Mouse (Mus musculus) kidney, postnatal 0 days (tissue): ENCODE data around the gene Acap2. TPM values are rescaled to one million over a fixed set of nuclear protein-coding genes. Genes with fewer than 3 reads are reported as not detected.

Experiments
- ATAC-seq: fragments of 200-750 bp; cut with Nextera tagmentation; replicated peaks from 2 replicates; pipeline ENCODE4 v1.8.0; 2017; ENCODE audit warnings: low read depth, moderate number of reproducible peaks, moderate TSS enrichment, moderate library complexity; ENCODE audit not compliant: low FRiP score
- DNase-seq: peaks from one replicate; pipeline ENCODE4 v3.0.0-alpha.2; 2016; ENCODE audit warnings: low spot score
- H3K27ac ChIP-seq: fragments of 300-500 bp; sonication (generic); 2 replicates; pipeline ENCODE4 v1.5.1; 2014; ENCODE audit warnings: mild to moderate bottlenecking
- H3K27me3 ChIP-seq: fragments of 300-500 bp; sonication (generic); 2 replicates; pipeline ENCODE4 v1.6.1; 2014; ENCODE audit warnings: low read length, mixed read lengths; ENCODE audit not compliant: insufficient read depth
- H3K36me3 ChIP-seq: fragments of 300-500 bp; sonication (generic); 2 replicates; pipeline ENCODE4 v1.6.1; 2014; ENCODE audit warnings: low read length, mixed read lengths; ENCODE audit not compliant: insufficient read depth
- H3K4me1 ChIP-seq: fragments of 300-500 bp; sonication (generic); replicated peaks from 2 replicates; pipeline ENCODE4 v1.6.1; 2014; ENCODE audit warnings: antibody characterized with exemption, low read length, mixed read lengths; ENCODE audit not compliant: insufficient read depth
- H3K4me2 ChIP-seq: fragments of 300-500 bp; sonication (generic); 2 replicates; pipeline ENCODE4 v1.6.1; 2014; ENCODE audit warnings: mild to moderate bottlenecking, low read length, moderate library complexity, mixed read lengths
- H3K4me3 ChIP-seq: fragments of 300-500 bp; sonication (generic); replicated peaks from 2 replicates; pipeline ENCODE4 v1.5.1; 2014; ENCODE audit warnings: low read depth, low read length
- H3K9ac ChIP-seq: fragments of 300-500 bp; sonication (generic); 2 replicates; pipeline ENCODE4 v1.6.1; 2014; ENCODE audit warnings: low read depth, low read length
- H3K9me3 ChIP-seq: fragments of 300-500 bp; sonication (generic); replicated peaks from 2 replicates; pipeline ENCODE4 v1.6.1; 2016; ENCODE audit warnings: low read length, inconsistent platforms, mixed read lengths
- CTCF ChIP-seq: IDR thresholded peaks from 2 replicates; pipeline ENCODE4 v1.5.1; 2016; ENCODE audit warnings: antibody characterized with exemption, low read depth, mild to moderate bottlenecking, moderate library complexity
- WGBS: fragments of 180-500 bp; shearing (Covaris S2); extraction: QIAGEN DNeasy Blood & Tissue Kit; methylation state at CpG from one replicate; pipeline ENCODE4 v1.1.7; 2014; 5-methylcytosine and 5-hydroxymethylcytosine counted together
- polyA plus RNA-seq: library from polyadenylated mRNA; unstranded; fragments of >200 nt; fragmentation: Nextera tagmentation; extraction: Ambion mirVana; gene quantifications from 2 replicates; pipeline ENCODE4 v1.2.1, GENCODE M21; 2015

Gene Acap2
- polyA plus RNA-seq, 1 experiment from 2014 or later = 12.9 TPM

GRCm38 (mm10) chr16:31240569-31240968 lies 39.5 kb upstream of the Acap2 start:
- H3K27ac ChIP-seq = no peak overlapping the region
- no peak for ATAC-seq
- no peak for DNase-seq
- 90% methylated on average over 8 of the region's 8 CpGs for WGBS
- H3K4me3 ChIP-seq = no peak overlapping the region
- H3K27me3 ChIP-seq = no peaks in the 10 kb centered on the region
- no peak overlapping the region for H3K9ac ChIP-seq
- H3K4me1 ChIP-seq = no peaks in the 10 kb centered on the region
- TF ChIP-seq CTCF = no peak
- H3K4me2 ChIP-seq = no peak overlapping the region
- H3K36me3 ChIP-seq = no peaks in the 10 kb centered on the region
- H3K9me3 ChIP-seq = no peaks in the 10 kb centered on the region

- TF ChIP-seq CTCF = no peak
- 83% methylated on average over 5 of the region's 5 CpGs for WGBS
- no peak for DNase-seq
Measured at GRCm38 (mm10) chr16:31238281-31238680, 37.2 kb upstream of the Acap2 start.

GRCm38 (mm10) chr16:31235457-31236310 lies 34.6 kb upstream of the Acap2 start:
- DNase-seq = peak; percentile 30
- ATAC-seq = no peak
- 24% methylated on average over 18 of the region's 18 CpGs for WGBS

More at GRCm38 (mm10) chr16:31238281-31238680, 37.2 kb upstream of the Acap2 start:
- ATAC-seq = no peak
- peaks cover 9% of the 10 kb centered on the region for H3K4me1 ChIP-seq
- no peaks in the 10 kb centered on the region for H3K27me3 ChIP-seq
- no peak overlapping the region for H3K4me3 ChIP-seq
- no peak overlapping the region for H3K4me2 ChIP-seq
- no peak overlapping the region for H3K9ac ChIP-seq
- H3K27ac ChIP-seq = no peak overlapping the region
- no peaks in the 10 kb centered on the region for H3K9me3 ChIP-seq
- no peaks in the 10 kb centered on the region for H3K36me3 ChIP-seq

GRCm38 (mm10) chr16:31234808-31235456 lies 33.9 kb upstream of the Acap2 start:
- no peak overlapping the region for H3K9ac ChIP-seq
- DNase-seq (no peak), ATAC-seq (no peak)
- no peaks in the 10 kb centered on the region for H3K36me3 ChIP-seq
- no peak for TF ChIP-seq CTCF
- no peak overlapping the region for H3K4me2 ChIP-seq
- H3K4me3 ChIP-seq = no peak overlapping the region
- 78% methylated on average over 12 of the region's 12 CpGs for WGBS
- H3K27me3 ChIP-seq = no peaks in the 10 kb centered on the region
- H3K27ac ChIP-seq = no peak overlapping the region
- no peaks in the 10 kb centered on the region for H3K9me3 ChIP-seq
- peaks cover 11% of the 10 kb centered on the region for H3K4me1 ChIP-seq

More at GRCm38 (mm10) chr16:31235457-31236310, 34.6 kb upstream of the Acap2 start:
- no peak for TF ChIP-seq CTCF
- H3K27me3 ChIP-seq = no peaks in the 10 kb centered on the region
- H3K4me2 ChIP-seq = peak overlapping the region; percentile 21; the same call in 1 of the 2 replicates
- H3K4me3 ChIP-seq = no peak overlapping the region
- H3K9me3 ChIP-seq = no peaks in the 10 kb centered on the region
- H3K36me3 ChIP-seq = no peaks in the 10 kb centered on the region
- no peak overlapping the region for H3K27ac ChIP-seq
- no peak overlapping the region for H3K9ac ChIP-seq
- H3K4me1 ChIP-seq = peaks cover 11% of the 10 kb centered on the region

- Histone ChIP-seq H3K27ac (no peak overlapping the region), H3K9me3 (no peaks in the 10 kb centered on the region), H3K4me2 (0 out of 2 replicates have a peak overlapping the region, but pooled peaks have one; percentile 51), H3K4me3 (no peak overlapping the region), H3K9ac (no peak overlapping the region), H3K27me3 (no peaks in the 10 kb centered on the region), H3K36me3 (no peaks in the 10 kb centered on the region), H3K4me1 (peaks cover 11% of the 10 kb centered on the region)
- TF ChIP-seq CTCF = no peak
- 33% methylated on average over 3 of the region's 3 CpGs for WGBS
- ATAC-seq = peak; percentile 9; the same call in 1 of the 2 replicates
- DNase-seq = no peak
Measured at GRCm38 (mm10) chr16:31234356-31234755, 33.3 kb upstream of the Acap2 start.

- 10% methylated on average over 20 of the region's 20 CpGs for WGBS
- H3K27ac ChIP-seq = peak overlapping the region; percentile 62; the same call in 1 of the 2 replicates
- H3K4me1 ChIP-seq = peaks cover 11% of the 10 kb centered on the region
- H3K27me3 ChIP-seq = no peaks in the 10 kb centered on the region
- peak overlapping the region; percentile 51 for H3K4me2 ChIP-seq
- H3K4me3 ChIP-seq = peak overlapping the region; percentile 9; the same call in 1 of the 2 replicates
- H3K9ac ChIP-seq = no peak overlapping the region
- DNase-seq = peak; percentile 75
- TF ChIP-seq CTCF = no peak
- H3K9me3 ChIP-seq = no peaks in the 10 kb centered on the region
- H3K36me3 ChIP-seq = no peaks in the 10 kb centered on the region
- peak; percentile 81 for ATAC-seq
Measured at GRCm38 (mm10) chr16:31233541-31234339, 32.7 kb upstream of the Acap2 start.
